Mouse (Mus musculus) midbrain, embryonic 10.5 days (tissue): ENCODE results near the gene Znrf2. TPM values are rescaled to one million over a fixed set of nuclear protein-coding genes. Genes with fewer than 3 reads are reported as not detected.

Experiments
- DNase-seq: peaks from one replicate; pipeline ENCODE4 v3.0.0-alpha.2; 2017; ENCODE audit warnings: low spot score
- H3K27ac ChIP-seq: fragments of 300-500 bp; sonication (generic); replicated peaks from 2 replicates; pipeline ENCODE4 v1.5.1; 2016; ENCODE audit warnings: mild to moderate bottlenecking
- H3K27me3 ChIP-seq: fragments of 300-500 bp; sonication (generic); 2 replicates; pipeline ENCODE4 v1.6.1; 2016; ENCODE audit warnings: low read depth, mild to moderate bottlenecking; ENCODE audit not compliant: poor library complexity, severe bottlenecking
- H3K36me3 ChIP-seq: fragments of 300-500 bp; sonication (generic); 2 replicates; pipeline ENCODE4 v1.6.1; 2016; ENCODE audit warnings: mild to moderate bottlenecking, moderate library complexity
- H3K4me1 ChIP-seq: fragments of 300-500 bp; sonication (generic); 2 replicates; pipeline ENCODE4 v1.6.1; 2016
- H3K4me3 ChIP-seq: fragments of 300-500 bp; sonication (generic); 2 replicates; pipeline ENCODE4 v1.5.1; 2016; ENCODE audit warnings: mild to moderate bottlenecking, moderate library complexity
- H3K9me3 ChIP-seq: fragments of 300-500 bp; sonication (generic); replicated peaks from 2 replicates; pipeline ENCODE4 v1.6.1; 2016; ENCODE audit warnings: mild to moderate bottlenecking
- WGBS: fragments of 180-500 bp; shearing (Covaris S2); methylation state at CpG from one replicate; pipeline ENCODE4 v1.1.7; 2016; 5-methylcytosine and 5-hydroxymethylcytosine counted together
- polyA plus RNA-seq: library from polyadenylated mRNA; unstranded; fragments of >200 nt; fragmentation: Nextera tagmentation; extraction: Ambion mirVana; gene quantifications from 2 replicates; pipeline ENCODE4 v1.2.1, GENCODE M21; 2016

Gene Znrf2
- polyA plus RNA-seq = 2.2 and 2.4 TPM in 2 replicates

- peak; percentile 99 for DNase-seq
- Histone ChIP-seq H3K9me3 (no peaks in the 10 kb centered on the region), H3K27ac (peak within 1 kb of the TSS; percentile 94), H3K36me3 (no peaks in the 10 kb centered on the region), H3K4me1 (peaks cover 40% of the 10 kb centered on the region), H3K27me3 (peaks cover 11% of the 10 kb centered on the region), H3K4me3 (peak within 1 kb of the TSS; percentile 81)
- WGBS = 1% methylated on average over 88 of the region's 88 CpGs
Observed at GRCm38 (mm10) chr6:54816388-54817065, at the start of gene Znrf2. Gene Znrf2, plus strand, starts transcription at chr6:54816916.

- H3K9me3 ChIP-seq = no peaks in the 10 kb centered on the region
- no peak overlapping the region for H3K27ac ChIP-seq
- H3K4me1 ChIP-seq = 0 out of 2 replicates have a peak, but pooled peaks cover 8% of the 10 kb centered on the region
- no peak overlapping the region for H3K4me3 ChIP-seq
- H3K27me3 ChIP-seq = 0 out of 2 replicates have a peak, but pooled peaks cover 2% of the 10 kb centered on the region
- H3K36me3 ChIP-seq = no peaks in the 10 kb centered on the region
- no peak for DNase-seq
- 59% methylated on average over 4 of the region's 4 CpGs for WGBS
Observed at GRCm38 (mm10) chr6:54767746-54768145, 49.0 kb upstream of the Znrf2 start.

- Histone ChIP-seq H3K27me3 (no peaks in the 10 kb centered on the region), H3K27ac (no peak overlapping the region), H3K36me3 (no peaks in the 10 kb centered on the region), H3K9me3 (no peaks in the 10 kb centered on the region), H3K4me3 (no peak overlapping the region), H3K4me1 (0 out of 2 replicates have a peak, but pooled peaks cover 8% of the 10 kb centered on the region)
- no peak for DNase-seq
- WGBS = 87% methylated on average over 4 of the region's 4 CpGs
Observed at GRCm38 (mm10) chr6:54770766-54771165, 46.0 kb upstream of the Znrf2 start.

- no peak overlapping the region for H3K27ac ChIP-seq
- H3K9me3 ChIP-seq = no peaks in the 10 kb centered on the region
- no peak overlapping the region for H3K4me3 ChIP-seq
- DNase-seq = no peak
- WGBS = 89% methylated on average over 8 of the region's 8 CpGs
- 0 out of 2 replicates have a peak, but pooled peaks cover 8% of the 10 kb centered on the region for H3K4me1 ChIP-seq
- no peaks in the 10 kb centered on the region for H3K36me3 ChIP-seq
- H3K27me3 ChIP-seq = no peaks in the 10 kb centered on the region
Observed at GRCm38 (mm10) chr6:54771171-54771570, 45.5 kb upstream of the Znrf2 start.

GRCm38 (mm10) chr6:54772078-54772477 lies 44.6 kb upstream of the Znrf2 start:
- Histone ChIP-seq H3K36me3 (no peaks in the 10 kb centered on the region), H3K4me1 (0 out of 2 replicates have a peak, but pooled peaks cover 8% of the 10 kb centered on the region), H3K4me3 (no peak overlapping the region), H3K27ac (no peak overlapping the region), H3K9me3 (no peaks in the 10 kb centered on the region), H3K27me3 (no peaks in the 10 kb centered on the region)
- no peak for DNase-seq
- 96% methylated on average over 5 of the region's 5 CpGs for WGBS

- no peak for DNase-seq
- H3K9me3 ChIP-seq = no peaks in the 10 kb centered on the region
- H3K27me3 ChIP-seq = no peaks in the 10 kb centered on the region
- H3K4me3 ChIP-seq = no peak overlapping the region
- no peak overlapping the region for H3K27ac ChIP-seq
- peaks cover 4% of the 10 kb centered on the region; the same call in 1 of the 2 replicates for H3K4me1 ChIP-seq
- no peaks in the 10 kb centered on the region for H3K36me3 ChIP-seq
Observed at GRCm38 (mm10) chr6:54775739-54776138, 41.0 kb upstream of the Znrf2 start.

GRCm38 (mm10) chr6:54777661-54778060 lies 39.1 kb upstream of the Znrf2 start:
- H3K4me1 ChIP-seq = peaks cover 12% of the 10 kb centered on the region
- 68% methylated on average over 8 of the region's 8 CpGs for WGBS
- H3K4me3 ChIP-seq = no peak overlapping the region
- H3K27me3 ChIP-seq = no peaks in the 10 kb centered on the region
- no peaks in the 10 kb centered on the region for H3K36me3 ChIP-seq
- no peaks in the 10 kb centered on the region for H3K9me3 ChIP-seq
- no peak for DNase-seq
- 0 out of 2 replicates have a peak overlapping the region, but pooled peaks have one; percentile 17 for H3K27ac ChIP-seq

- H3K27ac ChIP-seq = no peak overlapping the region
- H3K4me3 ChIP-seq = no peak overlapping the region
- H3K9me3 ChIP-seq = no peaks in the 10 kb centered on the region
- 84% methylated on average over 5 of the region's 5 CpGs for WGBS
- peaks cover 17% of the 10 kb centered on the region for H3K4me1 ChIP-seq
- no peak for DNase-seq
- no peaks in the 10 kb centered on the region for H3K36me3 ChIP-seq
- H3K27me3 ChIP-seq = no peaks in the 10 kb centered on the region
Observed at GRCm38 (mm10) chr6:54779968-54780367, 36.7 kb upstream of the Znrf2 start.

GRCm38 (mm10) chr6:54780569-54781304 lies 36.0 kb upstream of the Znrf2 start:
- Histone ChIP-seq H3K27ac (no peak overlapping the region), H3K4me3 (no peak overlapping the region), H3K27me3 (no peaks in the 10 kb centered on the region), H3K9me3 (no peaks in the 10 kb centered on the region), H3K36me3 (no peaks in the 10 kb centered on the region), H3K4me1 (peaks cover 23% of the 10 kb centered on the region)
- no peak for DNase-seq
- WGBS = 86% methylated on average over 5 of the region's 5 CpGs

GRCm38 (mm10) chr6:54781881-54782280 lies 34.8 kb upstream of the Znrf2 start:
- WGBS = 68% methylated on average over 6 of the region's 6 CpGs
- Histone ChIP-seq H3K27me3 (no peaks in the 10 kb centered on the region), H3K4me3 (no peak overlapping the region), H3K27ac (peak overlapping the region; percentile 69), H3K4me1 (peaks cover 23% of the 10 kb centered on the region), H3K36me3 (no peaks in the 10 kb centered on the region), H3K9me3 (no peaks in the 10 kb centered on the region)
- no peak for DNase-seq

- no peak overlapping the region for H3K4me3 ChIP-seq
- peak; percentile 44 for DNase-seq
- 43% methylated on average over 5 of the region's 5 CpGs for WGBS
- H3K36me3 ChIP-seq = no peaks in the 10 kb centered on the region
- no peaks in the 10 kb centered on the region for H3K9me3 ChIP-seq
- H3K27ac ChIP-seq = no peak overlapping the region
- H3K27me3 ChIP-seq = no peaks in the 10 kb centered on the region
- H3K4me1 ChIP-seq = peaks cover 19% of the 10 kb centered on the region
Observed at GRCm38 (mm10) chr6:54785098-54785730, 31.5 kb upstream of the Znrf2 start.

GRCm38 (mm10) chr6:54786766-54787165 lies 29.9 kb upstream of the Znrf2 start:
- Histone ChIP-seq H3K27ac (no peak overlapping the region), H3K4me3 (no peak overlapping the region), H3K4me1 (peaks cover 15% of the 10 kb centered on the region), H3K27me3 (no peaks in the 10 kb centered on the region), H3K9me3 (no peaks in the 10 kb centered on the region), H3K36me3 (no peaks in the 10 kb centered on the region)
- WGBS = 93% methylated on average over 5 of the region's 5 CpGs
- DNase-seq = no peak

GRCm38 (mm10) chr6:54788493-54788892 lies 28.2 kb upstream of the Znrf2 start:
- Histone ChIP-seq H3K4me3 (no peak overlapping the region), H3K9me3 (no peaks in the 10 kb centered on the region), H3K27me3 (no peaks in the 10 kb centered on the region), H3K36me3 (no peaks in the 10 kb centered on the region), H3K4me1 (peaks cover 11% of the 10 kb centered on the region), H3K27ac (no peak overlapping the region)
- no peak for DNase-seq
- WGBS = 74% methylated on average over 6 of the region's 6 CpGs
